Mouse (Mus musculus): ENCODE data around the gene Evx1. TPM values are rescaled to one million over a fixed set of nuclear protein-coding genes. Genes with fewer than 3 reads are reported as not detected.
"Not testable (repeated sequence)": the region's sequence is repeated elsewhere in the genome, so short reads cannot be mapped to it uniquely, and the experiment has no call there.

Gene Evx1
- polyA plus RNA-seq, 1 experiment, result 0.02 TPM

GRCm38 (mm10) chr6:52323292-52323691, 10.0 kb downstream of the Evx1 start:
- Histone ChIP-seq H3K27me3 (ENCODE audit: control insufficient read depth, insufficient read depth, low read length) (no peaks in the 10 kb centered on the region), H3K36me3 (ENCODE audit: control insufficient read depth, insufficient read depth, low read length) (no peaks in the 10 kb centered on the region), H3K4me1 (ENCODE audit: control insufficient read depth, insufficient read depth, low read length) (peaks cover 7% of the 10 kb centered on the region), H3K4me3 (ENCODE audit: control insufficient read depth, low read depth, low read length) (no peak overlapping the region), H3K27ac (ENCODE audit: control insufficient read depth, insufficient read depth, low read depth, low read length) (no peak overlapping the region)
- no peak for TF ChIP-seq POLR2A (IDR thresholded peaks at IDR 0.05; ENCODE audit: control insufficient read depth, low read depth, low read length)
- TF ChIP-seq CTCF (IDR thresholded peaks at IDR 0.05; ENCODE audit: control insufficient read depth, insufficient read depth, insufficient replicate concordance, low read depth, low read length), result no peak

GRCm38 (mm10) chr6:52324061-52324460, 10.8 kb downstream of the Evx1 start:
- TF ChIP-seq CTCF (IDR thresholded peaks at IDR 0.05; ENCODE audit: control insufficient read depth, insufficient read depth, insufficient replicate concordance, low read depth, low read length) (no peak), POLR2A (IDR thresholded peaks at IDR 0.05; ENCODE audit: control insufficient read depth, low read depth, low read length) (no peak)
- no peaks in the 10 kb centered on the region for H3K36me3 ChIP-seq (ENCODE audit: control insufficient read depth, insufficient read depth, low read length)
- no peak overlapping the region for H3K27ac ChIP-seq (ENCODE audit: control insufficient read depth, insufficient read depth, low read depth, low read length)
- H3K4me3 ChIP-seq (ENCODE audit: control insufficient read depth, low read depth, low read length), result no peak overlapping the region
- peaks cover 7% of the 10 kb centered on the region for H3K4me1 ChIP-seq (ENCODE audit: control insufficient read depth, insufficient read depth, low read length)
- no peaks in the 10 kb centered on the region for H3K27me3 ChIP-seq (ENCODE audit: control insufficient read depth, insufficient read depth, low read length)

- not testable (repeated sequence) for H3K4me1 ChIP-seq (ENCODE audit: control insufficient read depth, insufficient read depth, low read length); H3K27me3 ChIP-seq (ENCODE audit: control insufficient read depth, insufficient read depth, low read length); H3K36me3 ChIP-seq (ENCODE audit: control insufficient read depth, insufficient read depth, low read length); H3K27ac ChIP-seq (ENCODE audit: control insufficient read depth, insufficient read depth, low read depth, low read length); H3K4me3 ChIP-seq (ENCODE audit: control insufficient read depth, low read depth, low read length)
Measured at GRCm38 (mm10) chr6:52346816-52347215, 33.5 kb downstream of the Evx1 start.

- Histone ChIP-seq H3K27ac (ENCODE audit: control insufficient read depth, insufficient read depth, low read depth, low read length) (no peak overlapping the region), H3K4me1 (ENCODE audit: control insufficient read depth, insufficient read depth, low read length) (no peaks in the 10 kb centered on the region), H3K36me3 (ENCODE audit: control insufficient read depth, insufficient read depth, low read length) (no peaks in the 10 kb centered on the region), H3K27me3 (ENCODE audit: control insufficient read depth, insufficient read depth, low read length) (no peaks in the 10 kb centered on the region), H3K4me3 (ENCODE audit: control insufficient read depth, low read depth, low read length) (no peak overlapping the region)
- TF ChIP-seq POLR2A (IDR thresholded peaks at IDR 0.05; ENCODE audit: control insufficient read depth, low read depth, low read length), result no peak
- TF ChIP-seq CTCF (IDR thresholded peaks at IDR 0.05; ENCODE audit: control insufficient read depth, insufficient read depth, insufficient replicate concordance, low read depth, low read length), result no peak
Measured at GRCm38 (mm10) chr6:52366021-52366420, 52.7 kb downstream of the Evx1 start.

GRCm38 (mm10) chr6:52366533-52366932, 53.2 kb downstream of the Evx1 start:
- no peak overlapping the region for H3K4me3 ChIP-seq (ENCODE audit: control insufficient read depth, low read depth, low read length)
- no peaks in the 10 kb centered on the region for H3K4me1 ChIP-seq (ENCODE audit: control insufficient read depth, insufficient read depth, low read length)
- H3K36me3 ChIP-seq (ENCODE audit: control insufficient read depth, insufficient read depth, low read length), result no peaks in the 10 kb centered on the region
- H3K27ac ChIP-seq (ENCODE audit: control insufficient read depth, insufficient read depth, low read depth, low read length), result no peak overlapping the region
- TF ChIP-seq POLR2A (IDR thresholded peaks at IDR 0.05; ENCODE audit: control insufficient read depth, low read depth, low read length) (no peak), CTCF (IDR thresholded peaks at IDR 0.05; ENCODE audit: control insufficient read depth, insufficient read depth, insufficient replicate concordance, low read depth, low read length) (no peak)
- no peaks in the 10 kb centered on the region for H3K27me3 ChIP-seq (ENCODE audit: control insufficient read depth, insufficient read depth, low read length)

- H3K27me3 ChIP-seq (ENCODE audit: control insufficient read depth, insufficient read depth, low read length), result no peaks in the 10 kb centered on the region
- H3K27ac ChIP-seq (ENCODE audit: control insufficient read depth, insufficient read depth, low read depth, low read length), result no peak overlapping the region
- H3K36me3 ChIP-seq (ENCODE audit: control insufficient read depth, insufficient read depth, low read length), result no peaks in the 10 kb centered on the region
- TF ChIP-seq CTCF (IDR thresholded peaks at IDR 0.05; ENCODE audit: control insufficient read depth, insufficient read depth, insufficient replicate concordance, low read depth, low read length) (no peak), POLR2A (IDR thresholded peaks at IDR 0.05; ENCODE audit: control insufficient read depth, low read depth, low read length) (no peak)
- H3K4me1 ChIP-seq (ENCODE audit: control insufficient read depth, insufficient read depth, low read length), result no peaks in the 10 kb centered on the region
- H3K4me3 ChIP-seq (ENCODE audit: control insufficient read depth, low read depth, low read length), result no peak overlapping the region
Measured at GRCm38 (mm10) chr6:52367067-52367466, 53.8 kb downstream of the Evx1 start.

Other genes starting within 250 kb of the Evx1 start
- gene Hoxa1, start 155.2 kb upstream of the Evx1 start, polyA plus RNA-seq (2012; rRNA removed), result 0.07 and 0.14 TPM in 2 replicates
- gene Hoxa2, start 148.7 kb upstream of the Evx1 start, polyA plus RNA-seq (2012; rRNA removed), result 0.07 and 0.08 TPM in 2 replicates
- gene 5730596B20Rik, start 136.0 kb upstream of the Evx1 start, polyA plus RNA-seq (2012; rRNA removed), result not detected in 2 replicates
- 61.2 and 65.3 TPM in 2 replicates for gene Hoxa4, start 121.7 kb upstream of the Evx1 start, polyA plus RNA-seq (2012; rRNA removed)
- 0.06 and 0.08 TPM in 2 replicates for gene Hoxa5, start 108.9 kb upstream of the Evx1 start, polyA plus RNA-seq (2012; rRNA removed)
- 0.21 TPM in 1 of 2 replicates, not detected in the other for gene Hoxa6, start 104.8 kb upstream of the Evx1 start, polyA plus RNA-seq (2012; rRNA removed)
- gene Hoxa3, start 100.2 kb upstream of the Evx1 start, polyA plus RNA-seq (2012; rRNA removed), result 5.4 and 5.8 TPM in 2 replicates
- not detected in 2 replicates for gene Gm28308, start 100.2 kb upstream of the Evx1 start, polyA plus RNA-seq (2012; rRNA removed)
- gene Hoxa7, start 91.6 kb upstream of the Evx1 start, polyA plus RNA-seq (2012; rRNA removed), result 0.48 and 0.72 TPM in 2 replicates
- 0.52 and 1.9 TPM in 2 replicates for gene Hoxa9, start 82.4 kb upstream of the Evx1 start, polyA plus RNA-seq (2012; rRNA removed)
- gene Hoxa10, start 72.6 kb upstream of the Evx1 start, polyA plus RNA-seq (2012; rRNA removed), result 0.19 and 1.6 TPM in 2 replicates
- 0.47 TPM in 1 of 2 replicates, not detected in the other for gene Hoxa11, start 67.7 kb upstream of the Evx1 start, polyA plus RNA-seq (2012; rRNA removed)
- not detected in 2 replicates for gene Hoxa13, start 52.6 kb upstream of the Evx1 start, polyA plus RNA-seq (2012; rRNA removed)